Mouse (Mus musculus): ENCODE measurements at regions not wholly inside any gene's neighbourhood (a gene's known extent, or its start where the extent isn't known, plus 50 kb on each side); places are given as distances from the start of the nearest gene placed in this dataset.

GRCm38 (mm10) chr2:149724279-149724678 lies 104.7 kb upstream of the Syndig1 start:
- TF ChIP-seq GATA1 (IDR thresholded peaks at IDR 0.05; ENCODE audit: borderline replicate concordance, low read length) (no peak), FLI1 (IDR thresholded peaks at IDR 0.05; ENCODE audit: low read length) (no peak)

All from megakaryocyte, embryonic 14.5 days (primary cell).